Mouse (Mus musculus) neural tube, embryonic 13.5 days (tissue): ENCODE data around the gene Tulp2. TPM values are rescaled to one million over a fixed set of nuclear protein-coding genes. Genes with fewer than 3 reads are reported as not detected.

Experiments used
- ATAC-seq: fragments of 200-750 bp; cut with Nextera tagmentation; 2 replicates; pipeline ENCODE4 v1.8.0; 2017; ENCODE audit warnings: low read depth, mild to moderate bottlenecking, moderate TSS enrichment, moderate library complexity
- H3K27ac ChIP-seq: fragments of 300-500 bp; sonication (generic); replicated peaks from 2 replicates; pipeline ENCODE4 v1.5.1; 2015; ENCODE audit warnings: moderate library complexity, mild to moderate bottlenecking, inconsistent platforms
- H3K27me3 ChIP-seq: fragments of 300-500 bp; sonication (generic); 2 replicates; pipeline ENCODE4 v1.6.1; 2015; ENCODE audit warnings: mild to moderate bottlenecking, inconsistent platforms
- H3K36me3 ChIP-seq: fragments of 300-500 bp; sonication (generic); 2 replicates; pipeline ENCODE4 v1.6.1; 2015; ENCODE audit warnings: mild to moderate bottlenecking, inconsistent platforms
- H3K4me1 ChIP-seq: fragments of 300-500 bp; sonication (generic); replicated peaks from 2 replicates; pipeline ENCODE4 v1.6.1; 2015; ENCODE audit warnings: inconsistent platforms
- H3K4me2 ChIP-seq: fragments of 300-500 bp; sonication (generic); 2 replicates; pipeline ENCODE4 v1.6.1; 2015; ENCODE audit warnings: inconsistent platforms, mild to moderate bottlenecking, moderate library complexity
- H3K4me3 ChIP-seq: fragments of 300-500 bp; sonication (generic); 2 replicates; pipeline ENCODE4 v1.5.1; 2015; ENCODE audit warnings: mild to moderate bottlenecking, inconsistent platforms
- H3K9ac ChIP-seq: fragments of 300-500 bp; sonication (generic); 2 replicates; pipeline ENCODE4 v1.6.1; 2015; ENCODE audit warnings: moderate library complexity, mild to moderate bottlenecking, inconsistent platforms
- H3K9me3 ChIP-seq: fragments of 300-500 bp; sonication (generic); 2 replicates; pipeline ENCODE4 v1.6.1; 2016; ENCODE audit warnings: inconsistent platforms
- WGBS: fragments of 180-500 bp; shearing (Covaris S2); methylation state at CpG from one replicate; pipeline ENCODE4 v1.1.7; 2015; 5-methylcytosine and 5-hydroxymethylcytosine counted together
- polyA plus RNA-seq: library from polyadenylated mRNA; unstranded; fragments of >200 nt; fragmentation: Nextera tagmentation; extraction: Ambion mirVana; gene quantifications from 2 replicates; pipeline ENCODE4 v1.2.1, GENCODE M21; 2015

The Tulp2 gene
- 0.13 and 0.29 TPM in 2 replicates for polyA plus RNA-seq

DNA sequence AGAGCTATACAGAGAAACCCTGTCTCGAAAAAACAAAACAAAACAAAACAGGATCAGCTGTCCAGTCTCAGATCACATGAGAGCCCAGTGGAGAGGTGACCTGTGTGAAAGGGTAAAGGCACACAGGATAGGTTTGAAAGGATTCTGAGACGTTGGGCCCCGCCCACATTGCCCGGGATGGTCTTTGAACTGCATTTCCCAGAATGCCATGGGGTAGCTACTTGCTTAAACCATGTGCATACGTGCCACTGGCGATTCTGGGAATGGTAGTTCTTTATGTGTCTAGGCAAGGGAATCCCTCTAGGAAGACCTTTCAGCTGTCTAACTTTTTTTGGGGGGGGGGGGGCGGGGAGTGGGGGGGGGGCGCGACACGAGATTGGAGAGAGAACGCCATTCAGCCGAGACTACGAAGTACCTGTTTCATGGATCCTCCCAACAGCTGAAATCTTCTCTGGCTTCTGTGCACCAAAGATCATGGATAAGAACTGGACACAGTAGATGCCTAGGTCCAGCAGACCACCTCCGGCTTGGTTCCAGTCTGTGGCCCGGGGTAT lies at the start of gene Tulp2:
Gene Tulp2 (plus strand): TSS at position 504 of the 554 bp plus-strand sequence.
- WGBS, result 49% methylated on average over 14 of the region's 15 CpGs
- H3K4me1 ChIP-seq, result no peaks in the 10 kb centered on the region
- H3K9ac ChIP-seq, result no peak within 1 kb of the TSS
- H3K27ac ChIP-seq, result no peak within 1 kb of the TSS
- no peaks in the 10 kb centered on the region for H3K27me3 ChIP-seq
- H3K4me2 ChIP-seq, result no peak within 1 kb of the TSS
- H3K36me3 ChIP-seq, result no peaks in the 10 kb centered on the region
- H3K9me3 ChIP-seq, result no peaks in the 10 kb centered on the region
- peak; percentile 82 for ATAC-seq
- no peak within 1 kb of the TSS for H3K4me3 ChIP-seq

DNA sequence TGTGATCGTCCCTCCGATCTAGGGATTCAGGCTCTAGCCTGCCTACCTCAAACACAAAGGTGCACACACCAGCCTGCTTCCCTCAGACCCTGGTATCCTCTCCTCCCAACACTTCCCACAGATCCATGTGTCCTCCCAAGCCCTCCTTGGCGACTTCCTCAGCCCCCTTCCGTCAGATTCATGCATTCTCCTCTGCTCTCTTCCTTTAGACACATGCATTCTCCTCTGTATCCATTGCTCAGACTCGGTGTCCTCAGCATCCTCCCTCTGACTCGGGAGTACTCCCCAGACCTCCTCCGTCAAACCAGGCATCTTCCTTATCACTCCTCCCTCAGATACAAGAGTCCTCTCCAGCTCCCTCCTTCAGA lies 47.9 kb upstream of the Tulp2 start:
- H3K9ac ChIP-seq, result peak overlapping the region; percentile 88
- 2% methylated on average over 7 of the region's 7 CpGs for WGBS
- no peaks in the 10 kb centered on the region for H3K27me3 ChIP-seq
- H3K4me2 ChIP-seq, result peak overlapping the region; percentile 99
- H3K4me1 ChIP-seq, result peaks cover 51% of the 10 kb centered on the region
- H3K27ac ChIP-seq, result peak overlapping the region; percentile 90
- H3K9me3 ChIP-seq, result no peaks in the 10 kb centered on the region
- peak; percentile 2 for ATAC-seq
- peaks cover 34% of the 10 kb centered on the region for H3K36me3 ChIP-seq
- peak overlapping the region; percentile 79 for H3K4me3 ChIP-seq

DNA sequence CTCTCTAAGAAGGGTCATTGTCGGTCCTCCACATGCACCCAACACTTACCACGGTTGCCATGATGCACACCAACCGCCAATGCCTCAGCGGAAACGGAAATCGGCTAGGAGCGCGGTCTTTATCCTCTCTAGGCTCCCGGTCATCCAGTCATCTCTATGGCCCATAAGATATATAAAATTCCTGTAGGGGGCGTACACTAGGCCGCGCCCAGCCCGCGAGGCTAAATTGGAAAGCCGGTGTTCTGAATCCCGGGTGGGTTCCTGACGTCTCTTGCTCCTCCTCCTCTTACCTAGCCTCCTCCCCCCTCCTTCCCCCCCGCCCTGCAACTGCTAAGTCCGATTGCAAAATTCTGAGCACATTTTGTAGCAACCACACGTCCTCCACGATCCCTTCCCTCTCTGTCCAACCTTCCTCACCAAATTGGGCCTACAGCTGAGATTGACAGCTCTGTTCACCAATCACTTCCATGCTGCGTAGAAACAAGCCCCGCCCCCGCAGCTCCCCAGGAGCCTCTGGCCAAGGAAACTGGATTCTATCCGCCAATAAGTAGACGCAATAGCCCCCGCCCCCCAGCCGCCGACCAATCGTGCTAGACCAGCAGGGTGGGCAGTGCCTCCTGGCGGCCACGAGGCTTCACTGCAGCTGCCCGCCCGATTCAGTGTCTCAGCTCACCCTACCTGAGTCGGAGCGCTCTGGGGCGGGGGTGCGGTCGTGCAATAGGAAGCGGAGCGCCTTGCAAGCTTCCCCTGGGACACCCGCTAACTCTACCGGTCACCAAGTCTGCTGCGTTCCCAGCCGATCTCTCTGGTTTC lies 47.3 kb upstream of the Tulp2 start, which contains the start of gene Gys1:
Gene Gys1 (plus strand): TSS at position 642 of the 813 bp plus-strand sequence.
- H3K4me2 ChIP-seq, result peak within 1 kb of the TSS; percentile 99
- H3K4me3 ChIP-seq, result peak within 1 kb of the TSS; percentile 79
- no peaks in the 10 kb centered on the region for H3K9me3 ChIP-seq
- H3K27ac ChIP-seq, result peak within 1 kb of the TSS; percentile 90
- H3K27me3 ChIP-seq, result no peaks in the 10 kb centered on the region
- peak within 1 kb of the TSS; percentile 88 for H3K9ac ChIP-seq
- H3K36me3 ChIP-seq, result peaks cover 29% of the 10 kb centered on the region
- peaks cover 51% of the 10 kb centered on the region for H3K4me1 ChIP-seq
- ATAC-seq, result peak; percentile 97
- WGBS, result under 1% methylated on average over 45 of the region's 45 CpGs

DNA sequence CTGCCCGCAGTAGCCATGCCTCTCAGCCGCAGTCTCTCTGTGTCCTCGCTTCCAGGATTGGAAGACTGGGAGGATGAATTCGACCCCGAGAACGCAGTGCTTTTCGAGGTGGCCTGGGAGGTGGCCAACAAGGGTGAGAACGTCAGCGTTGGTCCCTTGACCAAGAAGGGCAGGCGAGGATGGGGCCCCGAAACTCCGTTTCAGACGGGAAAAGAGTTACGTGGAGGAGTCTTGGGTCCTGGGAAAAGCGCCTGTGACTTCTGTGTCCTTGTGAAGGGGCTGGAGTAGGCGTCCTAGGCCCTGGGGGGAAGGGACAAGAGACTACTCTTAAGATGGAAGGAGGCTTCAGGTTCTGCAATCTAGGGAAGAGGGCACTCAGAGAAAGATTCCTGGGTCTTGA lies 46.6 kb upstream of the Tulp2 start:
- H3K27ac ChIP-seq, result peak overlapping the region; percentile 68
- 5% methylated on average over 16 of the region's 16 CpGs for WGBS
- H3K4me2 ChIP-seq, result peak overlapping the region; percentile 99
- peak overlapping the region; percentile 79 for H3K4me3 ChIP-seq
- ATAC-seq, result peak; percentile 33
- H3K27me3 ChIP-seq, result no peaks in the 10 kb centered on the region
- H3K9ac ChIP-seq, result peak overlapping the region; percentile 86
- H3K9me3 ChIP-seq, result no peaks in the 10 kb centered on the region
- peaks cover 51% of the 10 kb centered on the region for H3K4me1 ChIP-seq
- peaks cover 27% of the 10 kb centered on the region for H3K36me3 ChIP-seq

DNA sequence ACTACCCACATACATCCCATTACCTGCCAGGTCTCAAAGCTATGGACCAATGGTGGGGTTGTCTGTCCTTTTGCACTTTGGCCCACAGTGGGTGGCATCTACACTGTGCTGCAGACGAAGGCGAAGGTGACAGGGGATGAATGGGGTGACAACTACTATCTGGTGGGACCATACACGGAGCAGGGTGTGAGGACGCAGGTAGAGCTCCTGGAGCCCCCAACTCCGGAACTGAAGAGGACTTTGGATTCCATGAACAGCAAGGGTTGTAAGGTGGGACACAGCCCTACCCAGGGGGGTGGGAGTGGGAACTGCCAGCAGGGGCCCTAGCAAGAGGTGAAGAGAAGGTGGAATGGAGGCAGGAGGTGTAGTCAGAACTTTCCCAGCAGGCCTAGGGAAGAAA lies 45.2 kb upstream of the Tulp2 start:
- peaks cover 51% of the 10 kb centered on the region for H3K4me1 ChIP-seq
- no peak for ATAC-seq
- H3K9me3 ChIP-seq, result no peaks in the 10 kb centered on the region
- H3K27ac ChIP-seq, result no peak overlapping the region
- H3K9ac ChIP-seq, result no peak overlapping the region
- no peak overlapping the region for H3K4me3 ChIP-seq
- 0 out of 2 replicates have a peak overlapping the region, but pooled peaks have one; percentile 99 for H3K4me2 ChIP-seq
- peaks cover 22% of the 10 kb centered on the region for H3K36me3 ChIP-seq
- H3K27me3 ChIP-seq, result no peaks in the 10 kb centered on the region
- WGBS, result 89% methylated on average over 5 of the region's 5 CpGs

DNA sequence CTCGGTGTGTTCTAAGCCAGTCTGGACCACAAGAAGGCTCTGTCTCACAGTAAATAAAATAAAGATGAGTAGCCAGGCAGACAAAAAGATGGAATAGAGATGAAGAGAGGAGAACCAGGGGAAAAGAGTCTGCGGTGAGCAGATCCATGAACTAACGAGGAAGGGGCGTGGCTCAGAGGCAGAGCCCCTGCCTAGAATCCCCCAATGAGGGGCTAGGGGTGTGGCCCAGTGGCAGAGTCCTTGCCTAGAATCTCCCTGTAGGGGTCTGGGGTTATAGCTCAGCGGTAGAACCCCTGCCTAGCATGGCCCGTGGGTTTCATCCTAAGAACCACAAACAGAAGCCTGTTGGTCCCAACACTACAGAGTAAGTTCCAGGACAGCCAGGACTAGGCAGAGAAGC lies 44.6 kb upstream of the Tulp2 start:
- WGBS, result 29% methylated on average over 6 of the region's 6 CpGs
- H3K9ac ChIP-seq, result no peak overlapping the region
- H3K4me2 ChIP-seq, result no peak overlapping the region

DNA sequence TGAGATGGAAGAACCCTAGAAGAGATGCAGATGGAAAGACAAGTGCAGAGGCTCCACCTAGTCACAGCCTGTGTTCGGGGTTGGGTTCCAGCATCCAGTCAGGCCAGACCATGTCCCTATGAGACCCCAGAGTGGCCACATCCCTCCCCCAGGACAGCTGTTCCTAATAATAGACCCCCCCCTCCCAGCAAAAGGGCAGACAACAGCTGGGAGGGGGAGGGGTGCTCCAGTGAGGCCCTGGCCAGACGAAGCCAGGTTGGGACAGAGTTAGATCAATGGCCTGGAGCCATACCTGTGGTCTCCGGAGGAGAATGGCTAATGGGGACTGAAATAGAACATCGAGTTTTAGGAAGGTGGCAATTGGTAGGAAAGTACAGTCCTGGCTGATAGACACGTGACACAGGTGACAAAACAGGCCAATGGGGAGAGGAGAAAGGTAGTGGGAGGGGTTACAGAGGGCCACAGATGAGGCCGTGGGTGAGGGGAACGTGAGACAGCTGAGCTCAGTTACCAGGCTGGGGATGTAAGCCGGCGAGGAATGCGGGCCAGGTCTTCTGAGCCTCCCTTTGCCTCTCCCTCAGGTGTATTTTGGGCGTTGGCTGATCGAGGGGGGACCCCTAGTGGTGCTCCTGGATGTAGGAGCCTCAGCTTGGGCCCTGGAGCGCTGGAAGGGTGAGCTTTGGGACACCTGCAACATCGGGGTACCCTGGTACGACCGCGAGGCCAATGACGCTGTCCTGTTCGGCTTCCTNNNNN lies 44.0 kb upstream of the Tulp2 start, which contains the start of gene Ruvbl2:
Gene Ruvbl2 (minus strand): TSS at position 576 of the 756 bp plus-strand sequence.
- ATAC-seq, result no peak
- Histone ChIP-seq H3K4me2 (0 out of 2 replicates have a peak within 1 kb of the TSS, but pooled peaks have one; percentile 13), H3K27ac (no peak within 1 kb of the TSS), H3K4me1 (peaks cover 44% of the 10 kb centered on the region), H3K9ac (peak within 1 kb of the TSS; percentile 41; the same call in 1 of the 2 replicates), H3K36me3 (peaks cover 23% of the 10 kb centered on the region), H3K4me3 (no peak within 1 kb of the TSS), H3K27me3 (no peaks in the 10 kb centered on the region), H3K9me3 (no peaks in the 10 kb centered on the region)
- WGBS, result 21% methylated on average over 19 of the region's 19 CpGs

More for the DNA sequence above, 44.6 kb upstream of the Tulp2 start:
- H3K36me3 ChIP-seq, result peaks cover 21% of the 10 kb centered on the region
- no peak overlapping the region for H3K27ac ChIP-seq
- ATAC-seq, result no peak
- H3K27me3 ChIP-seq, result no peaks in the 10 kb centered on the region
- no peak overlapping the region for H3K4me3 ChIP-seq
- peaks cover 50% of the 10 kb centered on the region for H3K4me1 ChIP-seq
- H3K9me3 ChIP-seq, result no peaks in the 10 kb centered on the region

DNA sequence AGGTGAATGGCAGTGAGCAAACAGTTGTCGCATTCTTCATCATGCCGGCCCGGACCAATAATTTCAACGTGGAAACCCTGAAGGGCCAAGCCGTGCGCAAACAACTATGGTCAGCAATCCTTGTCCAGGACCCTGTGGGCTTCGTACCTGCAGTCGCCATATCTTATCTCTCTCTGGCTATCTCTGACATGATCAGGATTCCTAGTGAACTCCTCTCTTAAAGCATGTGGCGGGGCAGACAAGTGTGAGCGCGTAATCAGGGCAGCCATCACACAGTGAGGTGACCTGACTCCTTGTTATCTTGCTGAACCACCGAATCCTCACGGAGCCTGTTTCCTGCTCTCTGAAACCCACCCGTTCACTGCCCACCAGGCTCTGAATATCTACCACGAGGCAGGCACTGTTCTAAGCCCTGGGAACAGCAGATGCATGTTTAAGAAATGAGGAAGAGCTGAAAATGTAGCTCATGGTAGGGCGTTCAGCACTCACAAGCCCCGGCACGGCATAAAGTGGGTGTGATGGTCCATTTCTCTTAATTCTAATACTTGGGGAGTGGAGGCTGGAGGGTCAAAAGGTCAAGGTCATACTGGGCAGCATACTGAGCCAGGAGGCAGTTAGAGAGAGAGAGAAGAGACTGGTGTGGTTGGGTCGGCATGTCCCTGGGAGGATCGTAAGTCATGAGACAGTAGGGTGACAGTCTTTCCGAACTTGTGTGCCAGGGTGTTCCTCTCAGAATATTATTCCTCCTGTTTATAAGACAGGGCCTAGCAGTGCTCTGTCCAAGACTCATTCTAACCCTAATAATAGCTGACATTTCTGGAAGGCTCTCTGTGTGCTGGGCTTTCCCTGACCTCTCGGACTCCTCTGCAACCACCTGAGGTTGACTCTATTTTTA lies 37.9 kb upstream of the Tulp2 start:
- Histone ChIP-seq H3K4me3 (no peak overlapping the region), H3K27me3 (no peaks in the 10 kb centered on the region), H3K9me3 (no peaks in the 10 kb centered on the region), H3K4me1 (no peaks in the 10 kb centered on the region), H3K9ac (no peak overlapping the region), H3K36me3 (peaks cover 58% of the 10 kb centered on the region), H3K27ac (no peak overlapping the region), H3K4me2 (no peak overlapping the region)
- ATAC-seq, result no peak
- WGBS, result 90% methylated on average over 22 of the region's 22 CpGs

DNA sequence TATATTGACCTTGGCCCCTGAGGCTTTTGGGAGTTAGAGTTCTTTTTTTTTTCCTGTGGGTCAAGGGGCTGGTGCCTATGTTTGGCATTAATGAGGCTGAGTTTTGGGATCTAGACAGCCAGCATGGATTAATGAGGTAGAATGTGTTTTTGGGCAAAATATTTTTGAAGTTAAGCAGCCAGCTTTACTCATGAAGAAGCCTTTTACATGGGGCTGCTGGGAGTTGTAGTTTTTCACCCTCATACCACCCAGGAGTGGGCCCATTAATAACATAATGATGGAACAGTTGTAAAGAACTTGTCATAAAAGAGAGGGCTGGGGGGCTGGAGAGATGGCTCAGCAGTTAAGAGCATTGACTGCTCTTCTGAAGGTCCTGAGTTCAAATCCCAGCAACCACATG lies 35.1 kb upstream of the Tulp2 start:
- H3K36me3 ChIP-seq, result peaks cover 53% of the 10 kb centered on the region

DNA sequence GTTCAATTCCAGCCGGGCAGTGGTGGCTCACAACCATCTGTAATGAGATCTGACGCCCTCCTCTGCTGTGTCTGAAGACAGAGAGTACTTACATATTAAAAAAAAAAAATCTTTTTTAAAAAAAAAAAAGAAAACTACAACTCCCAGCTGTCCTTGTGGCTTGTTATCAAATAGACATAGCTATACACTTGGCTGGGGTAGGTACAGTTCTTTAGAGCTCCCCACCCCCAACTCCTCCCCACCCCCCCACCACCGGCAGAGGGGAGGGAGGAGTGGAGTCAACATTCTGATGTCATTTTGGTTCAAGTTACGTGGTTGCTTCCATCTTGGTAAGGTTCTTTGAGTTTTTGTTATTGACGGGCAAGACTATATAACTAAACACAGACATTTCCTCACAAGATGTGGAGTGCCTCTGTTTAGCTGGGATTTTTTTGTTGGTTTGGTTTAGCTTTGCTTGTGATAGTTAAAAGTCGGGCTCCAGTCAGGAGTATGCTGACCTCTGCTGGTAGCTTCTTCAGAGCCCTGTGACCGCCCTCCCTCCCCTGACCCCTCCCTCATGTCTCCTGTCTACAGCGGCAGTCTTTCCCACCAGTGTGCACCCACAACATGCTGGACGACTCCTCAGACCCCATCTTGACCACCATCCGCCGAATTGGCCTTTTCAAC lies 34.2 kb upstream of the Tulp2 start:
- H3K36me3 ChIP-seq, result peaks cover 55% of the 10 kb centered on the region
- no peaks in the 10 kb centered on the region for H3K4me1 ChIP-seq
- no peak overlapping the region for H3K4me3 ChIP-seq
- no peaks in the 10 kb centered on the region for H3K9me3 ChIP-seq
- no peak overlapping the region for H3K27ac ChIP-seq
- H3K9ac ChIP-seq, result no peak overlapping the region
- 39% methylated on average over 11 of the region's 11 CpGs for WGBS
- H3K4me2 ChIP-seq, result no peak overlapping the region
- no peak for ATAC-seq
- H3K27me3 ChIP-seq, result no peaks in the 10 kb centered on the region

More for the DNA sequence above, 35.1 kb upstream of the Tulp2 start:
- no peak for ATAC-seq
- Histone ChIP-seq H3K4me2 (no peak overlapping the region), H3K9me3 (no peaks in the 10 kb centered on the region), H3K4me3 (no peak overlapping the region), H3K9ac (no peak overlapping the region), H3K4me1 (no peaks in the 10 kb centered on the region), H3K27me3 (no peaks in the 10 kb centered on the region), H3K27ac (no peak overlapping the region)

DNA sequence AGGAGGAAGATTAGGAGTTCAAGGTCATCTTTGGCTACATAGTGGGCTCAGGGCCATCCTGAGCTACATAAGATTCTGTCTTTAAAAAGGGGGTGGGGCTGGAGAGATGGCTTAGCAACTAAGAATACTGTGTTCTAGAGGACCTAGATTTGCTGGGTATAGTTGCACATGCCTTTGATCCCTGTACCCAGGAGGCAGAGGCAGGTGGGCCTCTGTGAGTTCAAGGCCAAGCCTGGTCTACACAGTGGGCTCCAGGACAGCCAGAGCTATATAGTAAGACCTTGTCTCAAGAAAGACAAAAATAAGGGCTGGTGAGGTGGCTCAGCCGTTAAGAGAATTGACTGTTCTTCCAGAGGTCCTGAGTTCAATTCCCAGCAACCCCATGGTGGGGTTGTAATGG lies 31.7 kb upstream of the Tulp2 start:
- H3K27me3 ChIP-seq, result no peaks in the 10 kb centered on the region
- no peaks in the 10 kb centered on the region for H3K4me1 ChIP-seq
- no peak overlapping the region for H3K27ac ChIP-seq
- WGBS, result 96% methylated on average over 1 of the region's 1 CpGs
- no peak for ATAC-seq
- no peak overlapping the region for H3K4me2 ChIP-seq
- H3K9me3 ChIP-seq, result no peaks in the 10 kb centered on the region
- no peak overlapping the region for H3K4me3 ChIP-seq
- no peak overlapping the region for H3K9ac ChIP-seq
- peaks cover 50% of the 10 kb centered on the region for H3K36me3 ChIP-seq
